Mouse (Mus musculus) frontal cortex, postnatal 36 days (tissue): ENCODE measurements at regions not wholly inside any gene's neighbourhood (a gene's known extent, or its start where the extent isn't known, plus 50 kb on each side); places are given as distances from the start of the nearest gene placed in this dataset.

Experiments
- DNase-seq, 2 experiments: peaks; one replicate each; pipeline ENCODE4 v3.0.0; 2022; ENCODE audit warnings: low spot score in 2 of 2

DNA sequence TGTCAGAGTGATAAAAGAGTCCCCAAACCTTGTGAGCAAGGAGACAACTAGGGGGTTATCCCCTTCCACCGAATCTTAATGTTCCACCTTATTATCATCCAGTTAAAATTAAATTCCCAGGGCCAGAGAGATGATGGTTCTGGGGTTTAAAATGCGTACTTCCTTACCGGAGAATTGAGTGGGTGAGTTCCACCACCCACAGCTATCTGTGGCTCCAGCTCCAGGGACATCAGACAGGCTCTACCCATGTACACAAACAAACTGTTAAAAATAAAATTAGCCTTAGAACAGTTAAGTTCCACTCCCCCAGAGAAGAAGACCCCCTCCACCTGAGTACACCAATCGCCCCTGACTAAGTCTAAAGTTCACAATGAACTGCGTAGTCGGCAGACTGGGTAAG is 52.0 kb upstream of the Mgat5 start:
- peak in 1 of 2 experiments; percentile 12 for DNase-seq

GRCm38 (mm10) chr1:127135521-127135920 is 69.3 kb upstream of the Mgat5 start:
- no peak for DNase-seq

DNA sequence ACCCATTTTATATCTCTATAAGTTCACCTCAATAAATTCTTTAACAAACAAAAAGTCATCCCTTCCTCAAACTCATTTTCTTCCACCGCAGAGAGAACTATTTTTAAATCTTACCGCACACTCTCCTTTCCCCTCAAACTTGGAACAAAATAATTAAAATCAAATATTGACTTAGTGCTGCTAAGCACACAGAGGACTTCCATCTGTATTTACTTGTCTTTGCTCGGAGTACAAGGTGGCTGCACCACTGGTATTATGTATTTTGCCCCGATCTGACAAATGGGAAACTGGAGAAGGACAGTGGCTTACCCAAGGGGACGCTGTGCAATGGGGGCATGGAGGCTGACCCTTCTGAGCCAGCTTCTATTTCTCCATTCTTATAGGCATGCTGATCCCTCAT is 72.9 kb upstream of the Mgat5 start:
- DNase-seq, result no peak

GRCm38 (mm10) chr1:127124862-127125261 is 80.0 kb upstream of the Mgat5 start:
- no peak for DNase-seq

DNA sequence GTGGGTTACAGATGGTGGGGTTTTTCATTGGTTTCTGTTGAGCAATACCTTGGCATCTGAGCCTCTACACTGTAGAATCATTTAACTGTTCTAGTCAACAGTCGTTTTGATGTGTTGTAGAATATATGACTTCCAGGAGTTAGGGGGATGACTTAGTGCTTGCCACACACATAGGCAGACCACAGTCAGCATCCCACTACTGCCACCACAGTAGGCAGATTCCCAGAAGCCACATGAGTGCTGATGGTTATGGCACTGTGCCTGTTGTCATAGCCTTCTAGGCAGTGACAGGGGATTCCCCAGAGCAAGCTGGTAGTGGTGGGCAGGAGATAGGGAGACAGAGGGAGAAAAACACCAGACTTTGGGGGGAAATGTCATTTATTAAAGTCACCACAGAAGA is 86.8 kb upstream of the Mgat5 start:
- DNase-seq, result no peak

- DNase-seq, result peak; percentile 48 to 66
Observed at GRCm38 (mm10) chr1:127107485-127107884, 97.3 kb upstream of the Mgat5 start.

GRCm38 (mm10) chr1:127105861-127106260 is 99.0 kb upstream of the Mgat5 start:
- DNase-seq, result peak; percentile 55 to 75

GRCm38 (mm10) chr1:127103664-127104063 is 101.2 kb upstream of the Mgat5 start:
- no peak for DNase-seq

GRCm38 (mm10) chr1:127098871-127099420 is 105.9 kb upstream of the Mgat5 start:
- no peak for DNase-seq

- no peak for DNase-seq
Observed at GRCm38 (mm10) chr1:127087616-127088015, 117.2 kb upstream of the Mgat5 start.

- no peak for DNase-seq
Observed at GRCm38 (mm10) chr1:127085988-127086387, 118.8 kb upstream of the Mgat5 start.

GRCm38 (mm10) chr1:127083761-127084308 is 121.0 kb upstream of the Mgat5 start:
- no peak for DNase-seq

- DNase-seq, result no peak
Observed at GRCm38 (mm10) chr1:127079012-127079411, 125.8 kb upstream of the Mgat5 start.

DNA sequence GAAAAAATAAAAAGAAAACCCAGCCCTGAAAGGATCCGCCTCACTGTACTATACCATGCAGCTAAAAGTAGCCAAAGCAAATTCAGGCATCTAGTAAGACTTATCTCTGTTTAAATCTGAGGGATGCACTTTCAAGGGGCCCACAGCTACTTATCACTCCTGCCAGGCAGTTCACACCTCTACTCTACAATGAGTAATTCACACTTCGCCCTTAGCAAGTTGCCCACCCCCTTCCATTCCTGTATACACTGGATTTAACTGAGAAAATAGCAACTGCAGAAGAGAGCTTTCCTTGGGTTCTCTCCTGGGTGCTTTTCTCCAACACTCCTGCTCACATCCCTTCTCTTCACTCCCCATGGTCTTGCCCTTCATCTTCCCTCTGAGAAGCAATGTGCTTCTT is 142.4 kb upstream of the Mgat5 start:
- DNase-seq, result peak; percentile 28 to 53

- DNase-seq, result no peak
Observed at GRCm38 (mm10) chr1:127045711-127046420, 158.9 kb upstream of the Mgat5 start.

DNA sequence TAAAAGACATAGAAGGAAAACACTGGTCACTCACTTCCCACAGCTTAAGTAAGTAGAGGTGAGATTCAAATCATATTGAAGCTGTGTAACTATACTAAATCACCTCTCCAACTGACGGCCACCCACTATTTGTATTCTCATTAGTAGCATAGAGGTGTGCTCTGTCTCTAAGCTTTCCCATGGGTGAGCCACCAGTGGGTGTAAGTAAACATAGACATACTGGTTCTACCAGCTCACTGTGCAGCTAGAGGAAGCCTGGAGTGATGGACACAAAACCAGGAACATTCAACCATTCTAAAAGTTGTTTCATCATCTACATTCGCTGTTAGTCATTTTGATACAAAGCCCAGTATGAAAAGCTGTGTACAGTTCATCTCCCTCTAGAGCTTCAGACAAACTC is 170.1 kb upstream of the Mgat5 start:
- no peak for DNase-seq

GRCm38 (mm10) chr1:127031563-127031962 is 173.3 kb upstream of the Mgat5 start:
- peak in 1 of 2 experiments; percentile 17 for DNase-seq

GRCm38 (mm10) chr1:127028872-127029497 is 175.8 kb upstream of the Mgat5 start:
- DNase-seq, result no peak

GRCm38 (mm10) chr1:127023100-127023499 is 181.7 kb upstream of the Mgat5 start:
- DNase-seq, result no peak

DNA sequence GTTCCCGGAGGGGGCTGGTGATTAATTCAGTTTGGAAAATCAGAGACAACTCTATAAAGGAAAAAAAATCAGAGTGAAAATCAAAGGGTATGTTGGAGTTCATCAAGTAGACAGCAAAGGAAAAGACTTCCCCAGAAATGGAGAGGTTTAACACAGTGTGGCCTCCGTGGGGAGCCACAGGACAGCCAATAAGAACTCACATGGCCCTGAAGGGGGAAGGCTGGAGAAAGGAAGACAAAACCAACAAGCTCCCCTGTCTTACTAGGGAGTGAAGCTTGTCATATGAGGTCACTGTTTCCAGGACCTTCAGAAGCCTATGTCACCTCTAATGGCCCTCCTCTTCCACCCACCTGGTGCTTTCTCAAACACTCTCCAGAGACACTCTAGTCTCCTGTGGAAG is 187.1 kb upstream of the Nckap5 start:
- peak; percentile 38 to 42 for DNase-seq

DNA sequence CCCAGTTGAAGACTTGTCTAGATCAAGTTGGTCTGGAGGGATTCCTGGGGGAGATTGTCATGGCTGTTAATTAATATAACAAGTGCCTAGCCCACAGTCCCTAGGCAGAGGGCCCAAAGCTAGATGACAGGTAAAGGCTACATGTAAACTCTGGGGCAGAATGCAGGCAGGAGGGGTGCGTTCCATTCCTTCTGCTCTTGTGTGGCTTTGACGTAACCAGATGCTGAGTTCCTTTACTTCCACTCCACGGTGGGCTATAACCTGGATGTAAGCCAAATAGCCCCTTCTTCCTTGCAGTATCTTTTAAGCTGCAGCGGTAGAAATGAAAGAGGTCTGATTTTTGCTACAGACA is 185.3 kb upstream of the Nckap5 start:
- DNase-seq, result no peak

DNA sequence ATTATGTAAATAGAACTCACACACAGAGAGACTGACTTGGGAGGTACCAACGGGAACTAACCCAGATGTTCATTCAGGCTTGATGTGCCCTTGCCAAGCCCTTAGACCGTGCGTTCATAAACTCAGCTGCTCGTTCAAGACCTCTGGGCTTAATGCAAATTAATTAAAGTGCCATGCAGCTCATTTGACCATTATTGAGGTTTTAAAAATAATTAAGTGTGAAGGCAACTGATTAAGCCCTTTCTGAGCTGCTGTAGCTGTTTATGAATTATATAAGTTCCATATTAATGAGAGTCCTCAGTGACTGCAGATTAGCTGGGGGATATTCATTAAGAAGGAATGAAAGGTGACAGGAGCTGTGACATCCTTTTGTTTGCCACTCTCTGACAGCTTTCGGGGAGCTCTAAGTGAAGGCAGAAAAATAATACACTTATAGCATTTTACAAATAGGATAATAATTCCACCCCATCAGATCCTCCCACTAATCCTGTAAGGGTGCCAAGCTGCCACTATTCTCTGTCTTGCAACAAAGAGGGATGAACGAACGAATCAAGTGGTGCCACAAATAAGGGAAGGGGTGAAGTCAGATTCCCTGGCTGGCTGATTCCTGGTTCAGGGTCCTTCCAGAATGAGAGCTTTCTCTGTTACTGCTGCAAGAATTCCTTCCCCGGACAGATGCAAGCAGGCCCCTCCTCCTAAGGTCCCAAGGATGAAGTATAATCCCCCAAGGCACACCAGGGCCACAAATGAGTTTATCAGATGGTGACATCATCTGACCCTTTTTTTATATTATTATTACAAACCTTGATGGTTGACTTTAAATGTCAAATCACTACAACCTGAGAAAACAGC is 184.7 kb upstream of the Nckap5 start:
- DNase-seq, result no peak
